Mouse (Mus musculus) forebrain, embryonic 16.5 days (tissue): ENCODE measurements around the gene Ctbp1. TPM values are rescaled to one million over a fixed set of nuclear protein-coding genes. Genes with fewer than 3 reads are reported as not detected.

Experiments used
- ATAC-seq: fragments of 200-750 bp; cut with Nextera tagmentation; 2 replicates; pipeline ENCODE4 v1.8.0; 2017; ENCODE audit warnings: mild to moderate bottlenecking, moderate library complexity
- H3K27ac ChIP-seq: fragments of 300-500 bp; sonication (generic); 2 replicates; pipeline ENCODE4 v1.5.1; 2014; ENCODE audit warnings: low read length, control low read depth
- H3K27me3 ChIP-seq: fragments of 300-500 bp; sonication (generic); replicated peaks from 2 replicates; pipeline ENCODE4 v1.6.1; 2014; ENCODE audit warnings: low read length; ENCODE audit not compliant: control insufficient read depth, insufficient read depth
- H3K36me3 ChIP-seq: fragments of 300-500 bp; sonication (generic); 2 replicates; pipeline ENCODE4 v1.6.1; 2014; ENCODE audit not compliant: control insufficient read depth, insufficient read depth
- H3K4me1 ChIP-seq: fragments of 300-500 bp; sonication (generic); replicated peaks from 2 replicates; pipeline ENCODE4 v1.6.1; 2014; ENCODE audit warnings: low read length; ENCODE audit not compliant: control insufficient read depth, insufficient read depth
- H3K4me2 ChIP-seq: fragments of 300-500 bp; sonication (generic); 2 replicates; pipeline ENCODE4 v1.6.1; 2014; ENCODE audit warnings: mild to moderate bottlenecking, low read length, control low read depth
- H3K4me3 ChIP-seq: fragments of 300-500 bp; sonication (generic); replicated peaks from 2 replicates; pipeline ENCODE4 v1.5.1; 2014; ENCODE audit warnings: mild to moderate bottlenecking, low read length, control low read depth
- H3K9ac ChIP-seq: fragments of 300-500 bp; sonication (generic); replicated peaks from 2 replicates; pipeline ENCODE4 v1.6.1; 2014; ENCODE audit warnings: low read depth, low read length, control low read depth
- H3K9me3 ChIP-seq: fragments of 300-500 bp; sonication (generic); 2 replicates; pipeline ENCODE4 v1.6.1; 2016; ENCODE audit warnings: low read length; ENCODE audit not compliant: control insufficient read depth
- WGBS: fragments of 180-500 bp; shearing (Covaris S2); extraction: QIAGEN DNeasy Blood & Tissue Kit; methylation state at CpG from one replicate; pipeline ENCODE4 v1.1.7; 2014; 5-methylcytosine and 5-hydroxymethylcytosine counted together
- polyA plus RNA-seq: library from polyadenylated mRNA; unstranded; fragments of >200 nt; fragmentation: Nextera tagmentation; extraction: Ambion mirVana; gene quantifications from 2 replicates; pipeline ENCODE4 v1.2.1, GENCODE M21; 2015

Gene Ctbp1
- polyA plus RNA-seq, 1 experiment from 2014 or later, result 496 TPM

DNA sequence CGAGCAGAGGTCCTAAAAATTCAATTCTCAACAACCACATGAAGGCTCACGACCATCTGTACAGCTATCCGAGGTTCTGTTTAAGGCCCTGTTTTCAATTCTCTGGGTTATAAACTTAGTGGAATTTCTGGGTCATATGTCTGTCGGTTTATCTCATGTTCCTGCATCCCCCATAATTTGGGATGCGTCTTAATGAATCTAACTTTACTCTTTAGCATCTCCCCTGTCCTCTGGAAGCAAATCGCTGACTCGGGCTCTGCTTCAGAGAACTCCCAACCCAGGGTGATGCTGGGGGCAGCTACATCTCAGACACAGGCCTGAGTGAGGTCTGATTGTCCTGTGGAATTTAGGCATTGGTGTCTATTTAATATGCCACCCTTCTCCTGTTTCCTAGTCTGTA is 70.5 kb downstream of the Ctbp1 start:
- Histone ChIP-seq H3K4me3 (no peak overlapping the region), H3K27ac (no peak overlapping the region)
- 78% methylated on average over 7 of the region's 7 CpGs for WGBS

DNA sequence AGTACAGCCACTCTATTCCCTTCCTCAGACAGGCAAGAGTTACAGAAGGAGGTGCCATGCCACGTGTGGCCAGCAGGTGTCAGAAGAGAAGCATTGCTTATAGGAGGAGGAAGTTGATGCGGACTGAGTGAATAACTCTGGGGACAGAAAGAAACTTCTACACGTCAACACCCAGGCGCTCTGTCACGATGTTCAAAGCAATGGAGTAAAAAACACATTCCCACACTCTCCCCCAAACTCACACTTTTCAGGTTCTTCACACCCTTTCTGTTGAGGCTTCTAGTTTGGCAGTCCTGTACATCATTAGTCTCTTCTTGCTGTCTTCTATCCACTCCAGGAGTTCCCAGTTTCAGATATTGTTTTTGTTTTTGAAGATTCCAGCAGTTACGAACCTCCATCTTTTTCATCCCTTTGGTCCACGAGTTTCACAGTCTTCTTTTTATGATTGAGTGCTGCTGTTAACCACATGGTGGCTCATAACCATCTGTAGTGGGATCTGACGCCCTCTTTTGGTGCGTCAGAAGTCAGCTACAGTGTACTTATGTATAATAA is 71.0 kb downstream of the Ctbp1 start:
- H3K4me1 ChIP-seq, result 0 out of 2 replicates have a peak, but pooled peaks cover 2% of the 10 kb centered on the region
- 17% methylated on average over 9 of the region's 9 CpGs for WGBS
- H3K9me3 ChIP-seq, result no peaks in the 10 kb centered on the region
- H3K27me3 ChIP-seq, result no peaks in the 10 kb centered on the region
- no peak overlapping the region for H3K9ac ChIP-seq
- H3K27ac ChIP-seq, result no peak overlapping the region
- no peaks in the 10 kb centered on the region for H3K36me3 ChIP-seq
- H3K4me3 ChIP-seq, result no peak overlapping the region
- ATAC-seq, result peak; percentile 67; the same call in 1 of the 2 replicates
- peak overlapping the region; percentile 20; the same call in 1 of the 2 replicates for H3K4me2 ChIP-seq

More for the DNA sequence above, 70.5 kb downstream of the Ctbp1 start:
- no peak for ATAC-seq
- no peaks in the 10 kb centered on the region for H3K9me3 ChIP-seq
- H3K4me1 ChIP-seq, result 0 out of 2 replicates have a peak, but pooled peaks cover 2% of the 10 kb centered on the region
- H3K27me3 ChIP-seq, result no peaks in the 10 kb centered on the region
- H3K9ac ChIP-seq, result no peak overlapping the region
- no peaks in the 10 kb centered on the region for H3K36me3 ChIP-seq
- no peak overlapping the region for H3K4me2 ChIP-seq

DNA sequence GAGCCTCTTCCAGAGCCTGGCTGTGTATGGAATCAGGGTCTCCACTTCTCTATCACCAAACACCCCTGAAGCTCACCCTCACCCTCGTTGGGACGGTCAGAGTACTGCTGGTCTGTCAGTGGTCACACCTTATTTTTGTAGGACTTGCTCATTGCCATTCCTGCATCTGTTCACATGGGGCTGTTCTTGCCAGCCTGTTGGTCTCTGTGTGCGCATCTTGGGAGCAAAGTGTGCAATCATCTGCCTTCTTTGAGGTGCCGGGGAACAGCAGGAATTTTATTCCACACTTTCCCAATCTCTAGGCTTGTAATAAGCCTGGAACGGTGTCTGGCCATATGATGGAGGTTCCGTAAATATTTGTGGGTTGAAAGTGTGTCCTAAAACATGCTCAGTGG is 71.6 kb downstream of the Ctbp1 start:
- WGBS, result 87% methylated on average over 6 of the region's 6 CpGs
- ATAC-seq, result no peak

DNA sequence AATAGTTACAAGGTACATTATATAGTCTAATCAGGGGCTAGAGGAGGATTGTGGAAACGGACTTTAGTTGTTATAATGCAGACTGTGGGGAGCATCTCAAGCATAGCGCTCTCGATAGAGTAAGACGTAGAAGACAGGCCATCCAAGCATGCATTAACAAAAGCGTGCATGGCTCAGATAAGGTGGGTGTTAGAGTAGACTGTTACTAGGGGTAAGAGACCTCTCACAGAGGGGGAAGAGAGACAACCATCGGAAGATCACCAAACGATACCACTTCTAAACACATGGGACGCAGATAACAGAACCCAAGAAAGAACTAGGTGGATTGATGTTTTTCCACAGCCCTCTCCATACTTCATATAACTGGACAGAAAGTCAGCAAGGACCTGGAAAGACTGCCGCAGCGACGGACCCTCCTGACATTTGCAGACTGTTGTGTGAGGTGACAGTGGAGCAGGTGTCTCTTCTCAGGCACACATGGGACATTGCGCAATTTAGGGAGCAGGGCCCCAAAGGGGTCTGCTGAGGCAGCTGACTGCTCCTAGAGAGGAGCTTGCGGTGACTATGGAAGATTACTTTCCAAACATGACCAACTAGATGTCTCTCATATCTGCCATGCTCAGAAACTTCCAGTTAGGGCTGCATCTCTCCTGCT is 72.2 kb downstream of the Ctbp1 start:
- ATAC-seq, result no peak
- no peaks in the 10 kb centered on the region for H3K27me3 ChIP-seq
- no peak overlapping the region for H3K9ac ChIP-seq
- 0 out of 2 replicates have a peak, but pooled peaks cover 2% of the 10 kb centered on the region for H3K4me1 ChIP-seq
- no peak overlapping the region for H3K4me3 ChIP-seq
- no peak overlapping the region for H3K4me2 ChIP-seq
- no peaks in the 10 kb centered on the region for H3K9me3 ChIP-seq
- 92% methylated on average over 13 of the region's 13 CpGs for WGBS
- H3K36me3 ChIP-seq, result no peaks in the 10 kb centered on the region
- no peak overlapping the region for H3K27ac ChIP-seq

More for the DNA sequence above, 71.6 kb downstream of the Ctbp1 start:
- H3K4me1 ChIP-seq, result 0 out of 2 replicates have a peak, but pooled peaks cover 2% of the 10 kb centered on the region
- H3K36me3 ChIP-seq, result no peaks in the 10 kb centered on the region
- no peaks in the 10 kb centered on the region for H3K27me3 ChIP-seq
- H3K4me3 ChIP-seq, result no peak overlapping the region
- H3K27ac ChIP-seq, result no peak overlapping the region
- H3K9ac ChIP-seq, result no peak overlapping the region
- no peak overlapping the region for H3K4me2 ChIP-seq
- H3K9me3 ChIP-seq, result no peaks in the 10 kb centered on the region

DNA sequence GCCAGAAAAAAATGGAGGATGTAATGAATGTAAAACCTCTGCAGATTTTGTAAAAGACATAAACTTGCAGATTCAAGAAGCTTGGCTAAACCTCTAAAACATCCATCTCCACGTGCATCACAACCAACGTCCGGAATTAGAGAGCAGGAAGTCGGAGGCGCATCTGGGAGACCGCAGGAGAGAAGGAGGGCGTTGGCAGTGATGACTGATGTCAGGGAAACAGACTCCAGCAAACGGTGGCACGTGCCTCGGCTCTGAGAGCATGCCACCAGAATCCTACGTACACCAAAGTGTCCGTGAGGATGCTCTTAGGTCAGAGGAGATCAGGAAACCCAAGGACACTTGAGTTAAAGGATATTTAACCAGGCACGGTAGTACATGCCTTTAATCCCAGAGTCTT is 73.1 kb downstream of the Ctbp1 start:
- Histone ChIP-seq H3K9me3 (no peaks in the 10 kb centered on the region), H3K36me3 (no peaks in the 10 kb centered on the region), H3K4me3 (no peak overlapping the region), H3K9ac (no peak overlapping the region), H3K4me2 (no peak overlapping the region), H3K4me1 (0 out of 2 replicates have a peak, but pooled peaks cover 2% of the 10 kb centered on the region), H3K27ac (no peak overlapping the region), H3K27me3 (no peaks in the 10 kb centered on the region)
- no peak for ATAC-seq
- WGBS, result 72% methylated on average over 13 of the region's 13 CpGs

DNA sequence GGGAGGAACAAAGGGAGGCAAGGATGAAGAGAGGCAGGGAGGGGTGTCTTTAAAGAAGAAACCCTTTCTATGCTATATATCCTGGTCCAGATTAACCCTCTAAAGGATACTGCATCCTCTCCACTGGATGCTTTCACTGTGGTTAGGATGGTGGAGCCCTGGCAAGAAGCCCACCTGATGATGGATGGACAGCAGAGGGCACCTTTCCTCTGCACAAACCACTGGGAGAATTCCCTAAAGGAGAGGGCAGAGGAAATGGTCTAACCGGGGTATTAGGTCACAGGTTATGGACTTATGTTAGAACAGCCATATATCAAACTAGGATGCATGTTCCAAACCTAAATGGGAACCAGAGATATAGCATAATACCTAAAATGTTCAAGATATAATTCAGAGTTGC is 74.7 kb downstream of the Ctbp1 start:
- Histone ChIP-seq H3K4me1 (0 out of 2 replicates have a peak, but pooled peaks cover 2% of the 10 kb centered on the region), H3K4me2 (no peak overlapping the region), H3K27ac (no peak overlapping the region), H3K4me3 (no peak overlapping the region), H3K9ac (no peak overlapping the region), H3K9me3 (no peaks in the 10 kb centered on the region), H3K36me3 (no peaks in the 10 kb centered on the region), H3K27me3 (no peaks in the 10 kb centered on the region)
- 85% methylated on average over 1 of the region's 1 CpGs for WGBS
- ATAC-seq, result no peak

Other genes with a start within 250 kb of the Ctbp1 start
- gene Slc5a1, start 170.8 kb downstream of the Ctbp1 start, polyA plus RNA-seq, result not detected in 2 replicates
- 3.7 and 5.0 TPM in 2 replicates for gene Spon2, start 56.5 kb downstream of the Ctbp1 start, polyA plus RNA-seq
- 106 and 113 TPM in 2 replicates for gene Maea, start 60.5 kb upstream of the Ctbp1 start, polyA plus RNA-seq
- gene Uvssa, start 103.6 kb upstream of the Ctbp1 start, polyA plus RNA-seq, result 8.7 and 9.0 TPM in 2 replicates
- gene Nkx1-1, start 159.0 kb upstream of the Ctbp1 start, polyA plus RNA-seq, result not detected in 2 replicates